Comparison of ENCODE assay signal across 30 mouse cellular contexts in genomic region chr11:72544716-72545115, GRCm38 (mm10). TPM values are rescaled to one million over a fixed set of nuclear protein-coding genes. Genes with fewer than 3 reads are reported as not detected.
A peak's percentile ranks its signal among the peaks of the same experiment; 100 is the strongest.
DNase-seq lines count a peak whose midpoint lies in the region; ATAC-seq and TF ChIP-seq lines count a peak whose summit lies in the region.
"Had no signal": no experiment of that assay in that cellular context is flagged by ENCODE, and none has a peak within 500 bp of the region (broad histone marks: within the 10 kb centered on the region; RNA-seq: fewer than 3 reads in every experiment).

No protein-coding gene starts in this region.

- no peak overlapping the region for H3K27ac ChIP-seq in liver, embryonic 12.5 days
- H3K27ac ChIP-seq in MEL (ENCODE audit: control insufficient read depth, low read depth, low read length): peak overlapping the region; percentile 44
- H3K27ac ChIP-seq: forebrain, embryonic 10.5 days; forebrain, embryonic 13.5 days; heart, adult 2 months; heart, embryonic 10.5 days; heart, embryonic 13.5 days; hindbrain, embryonic 14.5 days; hindbrain, postnatal 0 days had no signal

- no peaks in the 10 kb centered on the region for H3K27me3 ChIP-seq in liver, embryonic 12.5 days (replicated peaks)
- no peaks in the 10 kb centered on the region for H3K27me3 ChIP-seq in MEL (ENCODE audit: control insufficient read depth in 1 of 2, insufficient read depth in 2 of 2, low read length in 2 of 2)
- H3K27me3 ChIP-seq: forebrain, embryonic 13.5 days had no signal

- no peaks in the 10 kb centered on the region for H3K9me3 ChIP-seq in liver, embryonic 12.5 days (replicated peaks)
- no peaks in the 10 kb centered on the region for H3K9me3 ChIP-seq in MEL (replicated peaks; ENCODE audit: insufficient read depth, low read length)
- H3K9me3 ChIP-seq: forebrain, embryonic 10.5 days; forebrain, embryonic 13.5 days; heart, embryonic 10.5 days; heart, embryonic 13.5 days had no signal

- TF ChIP-seq CTCF in MEL (IDR thresholded peaks at IDR 0.05 in 2 of 3, conservative IDR thresholded peaks at IDR 0.05 in 1 of 3; ENCODE audit: control insufficient read depth in 1 of 3, insufficient read depth in 1 of 3, low read depth in 2 of 3, low read length in 3 of 3, poor library complexity in 1 of 3, severe bottlenecking in 1 of 3): no peak

- TF ChIP-seq EP300 in MEL (IDR thresholded peaks at IDR 0.05; ENCODE audit: low read depth in 1 of 2, low read length in 2 of 2): peak; percentile 84 to 87

- 0 out of 2 replicates have a peak overlapping the region, but pooled peaks have one; percentile 13 for H3K4me2 ChIP-seq in liver, embryonic 12.5 days
- H3K4me2 ChIP-seq: forebrain, embryonic 13.5 days; heart, embryonic 13.5 days; hindbrain, embryonic 14.5 days had no signal

- ATAC-seq in liver, embryonic 12.5 days: peak; percentile 57
- peak; percentile 16; the same call in 1 of the 2 replicates for ATAC-seq in megakaryocyte progenitor cell, adult 5-6 weeks (replicated peaks; ENCODE audit: poor library complexity)
- ATAC-seq: activated CD4-positive, CD25-positive, alpha-beta regulatory T cell, adult 4 months; forebrain, embryonic 13.5 days; forebrain, embryonic 16.5 days; hindbrain, postnatal 0 days had no signal

- no peak for DNase-seq in liver
- DNase-seq in MEL (ENCODE audit: low read depth, low spot score): peak; percentile 86
- DNase-seq in c-Kit-positive CD71-positive TER-119-positive erythroid progenitor cells, embryonic 14.5 days (ENCODE audit: low spot score): peak; percentile 40
- no peak for DNase-seq in urinary bladder, adult 2 months (ENCODE audit: low spot score)
- no peak for DNase-seq in layer of hippocampus, adult 9-10 months (ENCODE audit: low spot score)
- DNase-seq in yolk sac, embryonic 10.5 days (ENCODE audit: low spot score): no peak
- DNase-seq: adrenal gland, adult 8-10 months; adrenal gland, postnatal 25 days; cerebellum, adult 11 months; cerebellum, adult 2 months; cerebellum, adult 9-11 months; cerebellum, postnatal 36 days; embryo, embryonic 11 days; gastrocnemius, postnatal 10 days; gastrocnemius, postnatal 36 days; heart, adult 2 months; heart, postnatal 14 days; heart, postnatal 4 days had no signal

- no peaks in the 10 kb centered on the region for H3K79me2 ChIP-seq in MEL (ENCODE audit: control insufficient read depth, insufficient read depth, low read length, poor library complexity)

- TF ChIP-seq POLR2A in MEL (IDR thresholded peaks at IDR 0.05; ENCODE audit: control insufficient read depth in 1 of 2, insufficient read depth in 1 of 2, low read depth in 1 of 2, low read length in 2 of 2, poor library complexity in 1 of 2): no peak

- no peak overlapping the region for H3K4me3 ChIP-seq in liver, embryonic 12.5 days
- no peak overlapping the region for H3K4me3 ChIP-seq in MEL (ENCODE audit: control insufficient read depth in 1 of 2, insufficient read depth in 1 of 2, low read depth in 2 of 2, low read length in 2 of 2)
- H3K4me3 ChIP-seq: forebrain, embryonic 10.5 days; forebrain, embryonic 13.5 days; heart, adult 2 months; heart, embryonic 10.5 days; heart, embryonic 13.5 days had no signal

- WGBS in liver, embryonic 12.5 days (ENCODE audit: insufficient replicate concordance): 31% methylated on average over 7 of the region's 7 CpGs

- H3K9ac ChIP-seq in liver, embryonic 12.5 days: no peak overlapping the region
- H3K9ac ChIP-seq in MEL (ENCODE audit: control insufficient read depth, low read depth, low read length, poor library complexity, severe bottlenecking): no peak overlapping the region
- H3K9ac ChIP-seq: forebrain, embryonic 13.5 days; heart, embryonic 13.5 days; hindbrain, embryonic 14.5 days had no signal

- TF ChIP-seq RAD21 in MEL (IDR thresholded peaks at IDR 0.05; ENCODE audit: low read depth, low read length): no peak

- no peaks in the 10 kb centered on the region for H3K36me3 ChIP-seq in liver, embryonic 12.5 days
- H3K36me3 ChIP-seq in MEL (ENCODE audit: control insufficient read depth in 1 of 2, insufficient read depth in 2 of 2, low read length in 2 of 2): peaks cover 0 to 16% of the 10 kb centered on the region in 2 experiments; a peak in 2 of 4 replicates
- H3K36me3 ChIP-seq: forebrain, embryonic 10.5 days; heart, embryonic 10.5 days; heart, embryonic 13.5 days had no signal

- H3K4me1 ChIP-seq in liver, embryonic 12.5 days: peaks cover 27% of the 10 kb centered on the region
- H3K4me1 ChIP-seq in MEL (ENCODE audit: control insufficient read depth in 1 of 2, insufficient read depth in 2 of 2, low read length in 2 of 2): peaks cover 6 to 31% of the 10 kb centered on the region in 2 experiments; a peak in 3 of 4 replicates
- H3K4me1 ChIP-seq: forebrain, embryonic 10.5 days; forebrain, embryonic 13.5 days had no signal

TF ChIP-seq in MEL, 35 proteins besides CTCF, POLR2A, EP300 and RAD21 (continues in another document):
- TF ChIP-seq GATA1 (IDR thresholded peaks at IDR 0.05; ENCODE audit: low read depth, low read length) (peak; percentile 94), POLR2AphosphoS5 (IDR thresholded peaks at IDR 0.05; ENCODE audit: borderline replicate concordance, low read depth, low read length) (no peak), UBTF (IDR thresholded peaks at IDR 0.05; ENCODE audit: borderline replicate concordance, insufficient read depth, low read depth, low read length) (no peak), GABPA (IDR thresholded peaks at IDR 0.05; ENCODE audit: low read depth, low read length) (no peak), E2F4 (IDR thresholded peaks at IDR 0.05; ENCODE audit: borderline replicate concordance, low read depth, low read length) (no peak), ELF1 (IDR thresholded peaks at IDR 0.05; ENCODE audit: low read depth, low read length) (no peak), BHLHE40 (IDR thresholded peaks at IDR 0.05; ENCODE audit: borderline replicate concordance, low read depth, low read length) (peak; percentile 82; the same call in 1 of the 2 replicates), KAT2A (conservative IDR thresholded peaks at IDR 0.05; ENCODE audit: low read depth, low read length) (no peak), MEF2A (IDR thresholded peaks at IDR 0.05; ENCODE audit: extremely low read depth, insufficient replicate concordance, low read depth, low read length, poor library complexity, severe bottlenecking) (no peak), MYC (IDR thresholded peaks at IDR 0.05; ENCODE audit: low read depth, low read length) (0 out of 2 replicates have a peak, but pooled peaks have one; percentile 61), NRF1 (IDR thresholded peaks at IDR 0.05; ENCODE audit: insufficient read depth, low read depth, low read length, poor library complexity, severe bottlenecking) (no peak), HCFC1 (IDR thresholded peaks at IDR 0.05; ENCODE audit: low read depth, low read length) (no peak), ZKSCAN1 (IDR thresholded peaks at IDR 0.05; ENCODE audit: low read depth, low read length) (no peak), MYB (IDR thresholded peaks at IDR 0.05; ENCODE audit: low read depth, low read length) (no peak), MAX (IDR thresholded peaks at IDR 0.05; ENCODE audit: low read length) (no peak), ZNF384 (IDR thresholded peaks at IDR 0.05; ENCODE audit: low read depth, low read length) (no peak), ZMIZ1 (IDR thresholded peaks at IDR 0.05; ENCODE audit: low read depth, low read length) (no peak), TAL1 (IDR thresholded peaks at IDR 0.05; ENCODE audit: low read length) (0 out of 2 replicates have a peak, but pooled peaks have one; percentile 24), RCOR1 (IDR thresholded peaks at IDR 0.05; ENCODE audit: low read depth, low read length) (peak; percentile 94), MXI1 (IDR thresholded peaks at IDR 0.05; ENCODE audit: low read depth, low read length) (0 out of 2 replicates have a peak, but pooled peaks have one; percentile 54), TCF12 (IDR thresholded peaks at IDR 0.05; ENCODE audit: low read depth, low read length) (peak; percentile 74), CHD2 (IDR thresholded peaks at IDR 0.05; ENCODE audit: low read length) (no peak), JUND (IDR thresholded peaks at IDR 0.05; ENCODE audit: low read depth, low read length) (no peak), USF2 (IDR thresholded peaks at IDR 0.05; ENCODE audit: borderline replicate concordance in 1 of 2, insufficient read depth in 1 of 2, low read depth in 1 of 2, low read length in 2 of 2) (no peak), CHD1 (IDR thresholded peaks at IDR 0.05; ENCODE audit: low read depth, low read length) (no peak), TBP (IDR thresholded peaks at IDR 0.05; ENCODE audit: low read depth, low read length) (0 out of 2 replicates have a peak, but pooled peaks have one; percentile 43), NELFE (IDR thresholded peaks at IDR 0.05; ENCODE audit: low read depth, low read length) (no peak), SIN3A (IDR thresholded peaks at IDR 0.05; ENCODE audit: low read length) (peak; percentile 75), USF1 (IDR thresholded peaks at IDR 0.05; ENCODE audit: low read depth, low read length) (no peak), ZC3H11A (IDR thresholded peaks at IDR 0.05; ENCODE audit: low read depth, low read length) (no peak), SMC3 (IDR thresholded peaks at IDR 0.05; ENCODE audit: low read depth, low read length) (no peak), POLR2AphosphoS2 (IDR thresholded peaks at IDR 0.05; ENCODE audit: low read length) (no peak), ETS1 (IDR thresholded peaks at IDR 0.05; ENCODE audit: low read depth, low read length) (peak; percentile 89)

RNA-seq across cellular contexts. Expression of gene Spns3, which starts 5.6 kb away (rescaled TPM):
- polyA plus RNA-seq in liver, embryonic 12.5 days (2016; fragmentation: Nextera tagmentation; extraction: Ambion mirVana): 1.8 and 2.0 TPM in 2 replicates
- total RNA-seq in MEL (2012; rRNA removed): 5.2 and 10.6 TPM in 2 replicates
- polyA plus RNA-seq in MEL (2012; ENCODE audit: insufficient read depth in 1 of 2, insufficient read length in 2 of 2, low read depth in 1 of 2, low replicate concordance in 2 of 2, missing spikeins in 1 of 2): 10 to 100 TPM in 1 of 2 experiments, not detected in 1; 12.7 TPM
- total RNA-seq in megakaryocyte progenitor cell, adult 5-6 weeks (2015): 19.4 and 20.5 TPM in 2 replicates
- 20.2 and 27.3 TPM in 2 replicates for total RNA-seq in megakaryocyte progenitor cell, adult 5-6 weeks (2017)
- 0.45 and 0.46 TPM in 2 replicates for polyA plus RNA-seq in urinary bladder, adult 2 months (2012; rRNA removed)
- total RNA-seq: heart, adult 2 months had no signal
- polyA plus RNA-seq: embryonic facial prominence, embryonic 11.5 days; forebrain, embryonic 13.5 days; forebrain, embryonic 16.5 days; hindbrain, embryonic 11.5 days had no signal

RNA-seq across cellular contexts. Expression of gene Spns2, which starts 55.0 kb away (rescaled TPM):
- polyA plus RNA-seq in liver, embryonic 12.5 days (2016; fragmentation: Nextera tagmentation; extraction: Ambion mirVana): 11.1 and 11.7 TPM in 2 replicates
- 0.33 and 0.58 TPM in 2 replicates for total RNA-seq in MEL (2012; rRNA removed)
- polyA plus RNA-seq in MEL (2012; ENCODE audit: insufficient read depth in 1 of 2, insufficient read length in 2 of 2, low read depth in 1 of 2, low replicate concordance in 2 of 2, missing spikeins in 1 of 2): 1 to 10 TPM in 1 of 2 experiments, not detected in 1; 3.0 TPM
- total RNA-seq in megakaryocyte progenitor cell, adult 5-6 weeks (2015): 18.0 and 25.8 TPM in 2 replicates
- total RNA-seq in megakaryocyte progenitor cell, adult 5-6 weeks (2017): 8.8 and 13.0 TPM in 2 replicates
- polyA plus RNA-seq in urinary bladder, adult 2 months (2012; rRNA removed): 17.9 and 20.1 TPM in 2 replicates
- polyA plus RNA-seq: activated CD4-positive, CD25-positive, alpha-beta regulatory T cell, adult 4 months had no signal

Comparison
In these comparisons a context has a peak if more than half of its experiments do, and no peak if none do; other contexts are left out.
1. DNase-seq: peak in MEL (single experiment) and c-Kit-positive CD71-positive TER-119-positive erythroid progenitor cells, embryonic 14.5 days (single experiment); none in liver (single experiment), urinary bladder, adult 2 months (single experiment), layer of hippocampus, adult 9-10 months (single experiment) and yolk sac, embryonic 10.5 days (single experiment).